Mouse (Mus musculus) hindlimb bud, embryonic 11.5 days (tissue): ENCODE measurements around the gene Grip1.

Experiments
- DNase-seq: peaks from one replicate; pipeline ENCODE4 v3.0.0-alpha.2; 2012; ENCODE audit warnings: low read depth, low spot score; ENCODE audit errors: extremely low spot score

Gene Grip1

DNA sequence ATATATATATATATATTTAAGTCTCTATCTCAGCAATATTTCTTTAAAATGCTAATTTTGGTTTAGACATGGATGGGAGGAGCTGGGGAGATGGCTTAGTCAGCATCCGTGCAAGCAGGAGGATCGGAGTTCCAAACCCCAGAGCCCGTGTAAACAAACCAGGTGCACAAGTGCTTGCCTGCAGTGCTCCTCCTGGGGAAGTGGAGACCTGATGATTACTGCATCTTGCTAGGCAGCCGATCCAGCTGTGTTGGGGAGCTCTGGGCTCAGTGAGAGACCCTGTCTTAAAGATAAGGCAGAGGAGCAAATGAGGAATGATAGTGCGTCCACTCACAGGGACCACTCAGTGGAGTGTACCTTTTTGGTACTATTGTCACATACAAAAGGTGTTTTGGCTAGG is 3.5 kb downstream of the Grip1 start:
- DNase-seq = no peak

GRCm38 (mm10) chr10:119458991-119459390 is 5.4 kb downstream of the Grip1 start:
- no peak for DNase-seq

DNA sequence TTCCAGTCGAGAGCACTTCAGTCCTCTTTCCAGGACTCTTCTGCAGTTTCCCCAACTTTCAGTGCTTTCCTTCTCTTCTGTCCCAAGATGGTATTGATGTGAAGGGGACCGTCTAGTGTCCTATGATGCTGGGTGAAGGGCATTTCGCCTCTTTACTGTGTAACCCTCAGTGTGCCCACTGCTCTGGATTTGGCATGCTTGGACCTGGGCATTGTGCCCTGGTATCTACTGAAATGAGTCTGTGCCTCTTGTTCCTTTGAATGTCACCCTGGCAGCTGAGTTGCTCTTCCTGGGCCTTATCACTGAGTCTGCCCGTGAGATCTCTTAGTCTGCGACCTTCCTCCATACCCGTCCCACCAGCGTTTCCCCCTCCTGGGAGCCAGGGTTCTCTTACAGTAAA is 9.7 kb downstream of the Grip1 start:
- no peak for DNase-seq

GRCm38 (mm10) chr10:119463793-119464192 is 10.2 kb downstream of the Grip1 start:
- no peak for DNase-seq

- no peak for DNase-seq
These were observed 14.3 kb downstream of the Grip1 start for GRCm38 (mm10) chr10:119467976-119468375.

DNA sequence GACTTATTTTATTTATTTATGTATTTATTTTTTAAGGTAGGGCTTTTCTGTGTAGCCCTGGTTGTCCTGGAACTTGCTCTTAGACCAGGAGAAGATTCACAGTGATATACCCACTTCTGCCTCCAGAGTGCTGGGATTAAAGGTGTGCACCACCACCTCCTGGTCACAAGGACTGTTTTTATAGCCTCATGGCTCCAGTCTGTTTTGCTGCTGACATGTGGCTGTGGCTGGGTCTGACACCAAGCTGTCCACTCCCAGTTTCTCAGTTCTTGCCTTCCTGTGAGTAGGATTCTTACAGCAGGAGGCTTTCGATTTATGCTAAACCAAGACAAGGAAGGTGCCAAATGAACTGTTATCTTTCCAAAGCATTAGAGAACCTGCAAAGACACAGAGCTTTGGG is 16.5 kb downstream of the Grip1 start:
- DNase-seq = no peak

- no peak for DNase-seq
These were observed 21.5 kb downstream of the Grip1 start for GRCm38 (mm10) chr10:119475166-119475565.

GRCm38 (mm10) chr10:119477661-119478060 is 24.0 kb downstream of the Grip1 start:
- DNase-seq = no peak

GRCm38 (mm10) chr10:119483068-119483705 is 29.6 kb downstream of the Grip1 start:
- DNase-seq = no peak

GRCm38 (mm10) chr10:119483766-119484165 is 30.1 kb downstream of the Grip1 start:
- DNase-seq = no peak

- DNase-seq = no peak
These were observed 33.3 kb downstream of the Grip1 start for GRCm38 (mm10) chr10:119486936-119487335.

GRCm38 (mm10) chr10:119490831-119491230 is 37.2 kb downstream of the Grip1 start:
- DNase-seq = no peak

DNA sequence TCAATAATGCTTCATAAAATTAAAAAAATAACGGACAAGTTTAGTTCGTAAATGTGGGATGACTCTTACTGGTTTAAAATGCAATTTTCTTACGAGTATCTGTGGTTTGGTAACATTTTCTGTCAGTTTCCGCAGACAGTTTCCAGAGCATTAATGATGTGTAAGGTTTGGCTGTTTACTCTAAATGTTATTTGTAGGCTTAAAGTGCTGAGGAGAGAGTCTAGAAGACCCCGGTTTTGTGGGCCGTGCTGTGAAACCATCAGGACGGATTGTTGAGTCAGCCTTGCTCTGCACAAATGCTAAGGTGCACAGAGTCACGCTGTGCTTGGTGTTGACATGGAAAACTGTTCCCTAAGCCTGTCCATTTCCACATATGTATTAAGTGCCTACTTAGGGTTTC is 41.7 kb downstream of the Grip1 start:
- no peak for DNase-seq

- no peak for DNase-seq
These were observed 42.6 kb downstream of the Grip1 start for GRCm38 (mm10) chr10:119496221-119496620.

DNA sequence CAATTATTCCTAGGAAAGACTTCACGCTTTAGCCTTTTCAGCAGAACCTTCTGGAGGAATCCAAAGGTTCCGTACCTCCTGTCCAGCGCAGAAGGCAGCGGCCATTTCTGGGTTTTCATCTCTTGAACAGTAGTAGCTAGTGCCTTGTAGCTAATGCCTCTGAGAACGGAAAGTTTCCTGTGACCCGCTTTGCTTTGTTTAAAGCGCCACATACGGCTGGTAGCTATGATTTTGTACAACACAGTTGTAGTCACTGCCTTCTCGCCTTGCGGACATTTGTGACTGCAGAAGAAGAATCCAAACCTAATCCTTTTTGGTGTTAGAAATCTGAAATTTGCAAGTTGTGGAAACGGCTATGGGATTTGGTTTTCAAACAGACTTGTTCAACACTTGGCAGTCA is 68.1 kb downstream of the Grip1 start:
- no peak for DNase-seq

GRCm38 (mm10) chr10:119525730-119526129 is 72.1 kb downstream of the Grip1 start:
- DNase-seq = no peak

GRCm38 (mm10) chr10:119534852-119535251 is 81.2 kb downstream of the Grip1 start:
- DNase-seq = no peak

GRCm38 (mm10) chr10:119541655-119542054 is 88.0 kb downstream of the Grip1 start:
- no peak for DNase-seq

DNA sequence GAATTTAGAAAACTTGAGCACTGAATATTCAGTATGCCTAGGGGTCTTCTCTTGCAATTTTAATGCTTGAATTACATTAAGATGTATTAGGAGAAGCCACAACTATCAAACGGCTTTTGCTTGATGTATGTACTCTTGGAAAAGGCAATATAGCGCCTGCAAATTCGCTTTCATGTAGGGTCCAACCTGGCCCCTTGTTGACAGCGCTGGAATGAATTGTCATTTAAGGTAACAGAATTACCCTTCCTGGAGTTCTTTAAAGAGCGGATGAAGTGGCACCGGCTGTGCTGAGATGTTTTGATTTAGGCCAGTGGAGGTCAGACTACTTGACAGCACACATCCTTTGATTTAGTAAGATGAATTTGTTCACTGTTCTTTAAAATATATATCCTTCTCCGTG is 90.1 kb downstream of the Grip1 start:
- no peak for DNase-seq

DNA sequence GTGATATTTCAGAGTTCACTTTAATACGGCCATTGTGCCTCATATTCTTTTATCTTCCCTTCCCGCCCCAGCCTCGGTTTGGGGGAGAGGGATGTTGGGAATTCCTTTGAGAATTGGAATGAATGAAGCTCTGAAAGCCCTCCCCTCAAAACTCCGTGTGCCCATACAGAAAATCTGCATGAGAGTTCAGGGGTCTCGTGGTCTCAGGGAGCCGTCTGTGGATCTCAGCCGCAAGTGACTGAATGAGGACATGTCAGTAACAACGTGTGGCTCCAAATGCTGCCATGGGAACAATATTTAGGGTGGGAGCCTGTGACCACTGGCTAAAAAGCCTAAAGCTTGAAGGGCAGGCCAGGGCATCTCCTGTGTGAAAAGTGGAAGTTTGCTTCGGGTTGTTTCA is 91.1 kb downstream of the Grip1 start:
- no peak for DNase-seq

DNA sequence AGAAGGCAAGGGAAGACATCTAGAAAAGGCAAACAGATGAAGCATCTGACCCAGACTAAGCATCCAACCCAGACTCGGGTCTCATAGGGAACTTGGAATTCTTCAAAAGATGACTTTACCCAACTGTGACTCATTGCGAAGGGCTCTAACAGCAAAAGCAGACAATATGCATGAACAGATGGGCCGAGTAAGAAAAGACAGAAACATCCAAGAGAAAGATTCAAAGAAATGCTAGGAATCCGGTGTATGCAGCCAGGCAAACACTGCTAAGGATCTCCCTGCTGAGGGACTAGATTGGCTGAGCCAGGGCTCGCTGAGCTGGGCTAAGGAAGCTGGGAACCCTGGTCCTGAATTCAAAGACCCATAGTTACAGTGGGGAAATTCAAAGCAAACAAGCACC is 94.2 kb downstream of the Grip1 start:
- no peak for DNase-seq

- DNase-seq = no peak
These were observed 95.1 kb downstream of the Grip1 start for GRCm38 (mm10) chr10:119548774-119549173.

- DNase-seq = no peak
These were observed 97.0 kb downstream of the Grip1 start for GRCm38 (mm10) chr10:119550630-119551029.
